Mouse (Mus musculus) spleen, postnatal 10 days (tissue): ENCODE results near the gene Trarg1.
A peak's percentile ranks its signal among the peaks of the same experiment; 100 is the strongest.
"Not testable (repeated sequence)": the region's sequence is repeated elsewhere in the genome, so short reads cannot be mapped to it uniquely, and the experiment has no call there.

Experiments
- DNase-seq, 2 experiments: peaks; one replicate each; pipeline ENCODE4 v3.0.0; 2021 to 2022; ENCODE audit warnings: low spot score in 2 of 2

The Trarg1 gene

GRCm38 (mm10) chr11:76679508-76679907 is at the start of gene Trarg1:
Gene Trarg1, plus strand, starts transcription at chr11:76679808.
- not testable (repeated sequence) for DNase-seq

GRCm38 (mm10) chr11:76630023-76630422 is 49.6 kb upstream of the Trarg1 start:
- no peak for DNase-seq

DNA sequence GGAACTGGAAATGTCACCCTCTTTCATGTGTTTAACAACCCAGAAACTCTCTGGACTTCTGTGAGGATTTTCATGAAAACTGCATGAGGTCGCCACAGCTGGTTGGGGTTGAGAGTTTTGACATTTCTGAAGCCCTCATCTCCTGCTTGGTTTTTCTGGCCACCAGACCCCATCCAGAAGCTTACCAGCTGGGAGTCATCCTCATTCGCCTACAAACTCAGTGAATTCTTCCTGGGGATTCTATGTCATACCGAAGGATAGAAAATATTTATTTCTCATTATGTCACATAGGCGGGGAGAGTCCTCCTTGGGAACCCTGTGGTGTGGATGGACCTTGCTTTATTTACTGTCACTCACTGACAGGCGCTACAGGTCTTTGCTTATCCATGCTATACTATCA is 49.1 kb upstream of the Trarg1 start:
- no peak for DNase-seq

DNA sequence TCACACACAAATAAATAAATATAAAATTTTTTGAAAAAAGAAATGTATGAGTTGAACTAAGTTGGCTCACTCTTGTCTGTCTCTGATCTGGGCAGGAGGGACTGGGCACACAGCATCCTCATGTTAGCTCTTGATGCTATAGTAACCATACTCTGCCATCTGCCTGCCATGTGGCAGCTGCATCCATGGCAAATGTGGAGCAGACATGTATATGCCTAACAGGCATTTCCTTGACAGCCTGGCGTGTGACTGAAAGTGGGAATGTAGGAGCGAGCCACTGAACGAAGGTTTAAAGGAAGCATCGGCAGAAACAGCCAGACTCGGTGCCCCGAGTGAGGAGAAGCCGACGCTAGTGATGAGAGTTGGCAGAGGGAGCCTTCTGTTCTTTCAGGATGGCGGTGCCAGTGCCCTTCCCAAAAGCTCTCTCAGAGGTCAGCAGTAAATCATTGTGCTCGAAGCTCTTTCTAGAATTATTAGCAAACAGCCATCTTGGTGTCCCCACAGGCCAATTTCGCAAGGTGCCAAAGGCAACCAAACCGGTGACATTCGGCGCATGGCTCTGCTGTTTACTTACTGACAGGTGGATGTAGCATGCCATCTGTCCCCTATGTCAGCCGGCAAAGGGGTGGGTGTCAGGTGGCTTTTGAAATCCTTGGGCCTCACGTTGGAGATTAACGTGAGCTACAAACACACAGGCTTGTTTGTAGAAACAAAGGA is 40.2 kb upstream of the Trarg1 start:
- no peak for DNase-seq

DNA sequence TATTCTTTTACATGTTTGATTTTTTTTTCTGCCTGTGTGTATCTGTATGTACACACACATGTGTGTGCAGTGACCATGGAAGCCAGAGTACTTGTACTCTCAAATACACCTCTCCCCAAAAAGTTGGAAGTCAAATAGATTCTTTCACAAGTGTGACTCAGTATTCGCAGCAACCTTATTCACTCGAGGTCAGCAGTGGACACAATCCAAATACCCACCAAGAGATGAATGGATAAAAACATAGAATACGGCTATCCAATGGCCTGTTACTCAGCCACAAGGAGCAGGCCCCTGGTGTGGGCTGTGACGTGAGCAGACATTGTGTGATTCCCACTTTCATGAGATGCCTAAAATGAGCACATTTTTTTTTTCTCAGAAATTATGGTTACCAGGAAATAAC is 39.4 kb upstream of the Trarg1 start:
- DNase-seq, result no peak

GRCm38 (mm10) chr11:76644257-76644656 is 35.4 kb upstream of the Trarg1 start:
- no peak for DNase-seq

DNA sequence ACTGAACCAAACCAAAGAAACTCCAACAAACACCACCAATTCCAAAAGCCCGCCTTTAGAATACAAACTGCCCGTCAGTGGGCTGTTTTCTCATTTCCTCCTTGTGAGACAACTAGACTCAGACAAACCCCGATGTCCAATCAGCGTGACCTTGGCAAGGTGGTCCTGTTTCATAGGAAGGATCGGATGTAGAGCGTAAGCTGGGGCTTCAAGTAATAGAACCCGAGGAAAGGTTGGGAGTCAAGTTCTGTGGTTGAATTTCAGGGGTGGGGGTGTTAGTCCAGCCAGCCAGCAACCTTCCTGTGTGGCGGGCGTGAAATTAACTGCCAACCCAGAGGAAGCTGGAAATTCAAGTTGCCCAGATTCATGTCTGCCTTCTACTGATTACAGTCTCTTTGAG is 34.6 kb upstream of the Trarg1 start:
- DNase-seq, result no peak

DNA sequence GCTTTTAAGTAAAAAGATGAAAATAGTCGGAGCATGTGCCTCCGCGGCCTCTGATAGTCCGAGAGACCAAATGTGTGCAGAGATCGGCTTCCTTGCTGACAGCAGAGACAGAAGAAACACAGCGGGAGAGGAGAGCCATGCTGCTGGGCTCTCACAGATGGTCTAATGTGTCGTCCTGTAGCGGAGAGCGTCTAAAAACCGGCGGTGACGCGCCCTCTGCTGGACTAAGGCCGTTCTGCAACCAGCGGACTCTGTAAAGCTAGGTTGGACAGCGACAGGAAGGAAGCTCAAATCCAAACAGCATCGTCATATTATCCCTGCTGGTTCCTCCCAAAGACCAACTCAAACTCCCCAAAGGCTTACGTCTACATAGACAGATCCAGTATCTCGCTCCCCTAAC is 33.7 kb upstream of the Trarg1 start:
- DNase-seq, result peak; percentile 71 to 87

DNA sequence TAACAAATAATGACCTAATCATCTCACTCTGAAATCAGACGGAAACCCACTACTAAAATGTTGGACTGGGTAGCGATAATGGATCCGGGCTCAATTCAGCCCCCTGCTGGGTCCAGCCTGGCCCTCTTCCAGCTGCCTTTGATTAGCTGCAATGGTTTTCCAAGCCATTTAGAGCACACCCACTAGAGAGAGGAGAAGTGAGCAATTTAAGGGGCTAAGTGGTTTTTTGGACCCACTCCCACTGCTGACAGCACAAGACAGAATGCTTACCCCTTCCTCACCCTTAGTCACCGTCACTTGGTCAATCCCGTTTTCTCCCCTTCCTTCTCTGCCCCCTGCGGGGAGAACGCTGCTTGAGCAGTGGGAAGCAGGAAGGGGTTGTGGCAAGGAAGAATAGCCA is 32.5 kb upstream of the Trarg1 start:
- no peak for DNase-seq

- peak; percentile 24 to 77 for DNase-seq
These were observed 32.1 kb upstream of the Trarg1 start for GRCm38 (mm10) chr11:76647500-76647899.

DNA sequence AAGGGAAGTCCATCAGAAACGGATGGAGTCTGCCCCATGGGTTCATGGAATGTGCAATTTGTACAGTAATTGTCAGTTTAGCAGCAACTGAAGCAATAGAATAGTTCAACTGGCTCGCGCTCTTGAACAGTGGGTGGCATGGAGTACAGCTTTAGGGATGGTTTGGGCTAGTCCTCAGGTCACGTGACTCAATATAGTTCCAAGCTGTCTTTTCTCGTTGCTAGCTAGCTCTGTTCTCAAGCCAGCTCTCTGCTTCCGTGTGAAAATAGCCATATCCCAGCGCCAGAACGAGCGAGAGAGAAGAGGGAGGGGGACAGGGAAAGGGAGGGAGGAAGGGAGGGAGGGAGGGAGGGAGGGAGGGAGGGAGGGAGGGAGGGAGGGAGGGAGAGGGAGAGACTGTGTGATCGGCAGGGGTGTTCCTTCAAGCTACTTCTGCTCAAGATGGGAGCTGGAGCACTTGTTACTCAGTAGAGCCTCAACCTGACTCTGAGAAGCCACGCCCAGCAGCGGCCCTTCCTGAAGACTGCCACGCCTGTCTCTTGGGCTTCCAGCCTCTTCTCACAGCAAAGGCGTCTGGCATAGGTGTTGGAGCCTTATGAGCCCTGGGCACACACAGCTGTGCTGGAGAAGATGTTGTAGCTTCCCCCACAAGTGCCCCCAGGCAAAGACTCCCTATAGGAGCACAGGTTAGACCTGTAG is 28.6 kb upstream of the Trarg1 start:
- DNase-seq, result no peak

- DNase-seq, result no peak
These were observed 26.7 kb upstream of the Trarg1 start for GRCm38 (mm10) chr11:76652838-76653334.

GRCm38 (mm10) chr11:76655106-76655505 is 24.5 kb upstream of the Trarg1 start:
- DNase-seq, result peak in 1 of 2 experiments; percentile 30

DNA sequence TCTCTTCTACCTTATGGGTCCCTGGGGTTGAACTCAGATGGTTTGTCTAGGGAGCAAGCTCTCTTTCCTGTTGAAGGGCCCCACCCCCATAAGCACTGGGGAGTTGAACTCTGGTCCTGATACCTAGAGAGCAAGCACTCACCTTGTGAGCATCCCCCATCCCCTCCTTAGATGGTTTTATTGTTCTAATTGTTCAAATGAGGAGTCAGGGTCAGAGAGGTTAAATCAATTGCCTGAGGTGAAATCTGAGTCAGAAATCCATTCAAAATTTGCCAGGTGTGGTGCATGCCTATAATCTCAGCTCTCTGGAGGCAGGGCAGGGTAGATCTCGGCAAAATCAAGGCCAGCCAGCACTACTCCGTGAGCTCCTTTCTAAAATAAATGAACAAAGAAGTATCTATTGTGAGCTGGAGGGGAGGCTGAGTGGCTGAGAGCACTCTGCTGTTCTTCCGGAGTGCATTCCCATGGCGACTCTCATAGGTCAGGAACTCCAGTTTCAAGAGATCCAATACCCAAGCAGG is 22.1 kb upstream of the Trarg1 start:
- no peak for DNase-seq

- no peak for DNase-seq
These were observed 20.3 kb upstream of the Trarg1 start for GRCm38 (mm10) chr11:76659138-76659930.

DNA sequence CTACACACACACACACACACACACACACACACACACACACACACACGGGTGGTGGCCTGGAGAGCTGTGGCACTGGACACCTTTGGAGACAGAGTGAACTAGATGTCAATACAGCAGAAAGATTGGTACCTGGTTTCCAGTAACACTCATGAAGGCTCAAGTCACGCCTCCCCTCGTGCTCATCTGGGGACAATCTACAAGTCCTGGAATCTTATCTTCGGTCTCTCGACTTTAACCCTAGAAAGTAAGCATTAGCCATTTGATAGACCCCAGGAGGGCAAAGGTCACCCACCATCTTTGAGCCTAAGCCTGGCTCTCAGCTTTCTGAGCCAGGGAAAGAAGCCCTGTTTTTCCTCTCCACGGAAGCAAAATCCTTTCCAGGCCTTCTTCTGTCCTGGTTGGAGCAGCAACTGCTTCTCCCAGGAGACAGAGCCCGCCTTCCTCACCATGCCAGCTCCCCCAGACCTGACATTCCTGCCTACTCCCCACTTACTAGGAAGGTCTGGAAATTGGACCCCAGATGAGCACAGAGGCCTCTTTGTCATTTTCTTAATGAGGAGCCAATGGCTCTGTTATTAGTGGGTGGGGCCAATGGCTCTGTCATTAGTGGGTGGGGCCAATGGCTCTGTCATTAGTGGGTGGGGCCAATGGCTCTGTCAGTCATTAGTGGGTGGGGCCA is 17.7 kb upstream of the Trarg1 start:
- DNase-seq, result no peak

DNA sequence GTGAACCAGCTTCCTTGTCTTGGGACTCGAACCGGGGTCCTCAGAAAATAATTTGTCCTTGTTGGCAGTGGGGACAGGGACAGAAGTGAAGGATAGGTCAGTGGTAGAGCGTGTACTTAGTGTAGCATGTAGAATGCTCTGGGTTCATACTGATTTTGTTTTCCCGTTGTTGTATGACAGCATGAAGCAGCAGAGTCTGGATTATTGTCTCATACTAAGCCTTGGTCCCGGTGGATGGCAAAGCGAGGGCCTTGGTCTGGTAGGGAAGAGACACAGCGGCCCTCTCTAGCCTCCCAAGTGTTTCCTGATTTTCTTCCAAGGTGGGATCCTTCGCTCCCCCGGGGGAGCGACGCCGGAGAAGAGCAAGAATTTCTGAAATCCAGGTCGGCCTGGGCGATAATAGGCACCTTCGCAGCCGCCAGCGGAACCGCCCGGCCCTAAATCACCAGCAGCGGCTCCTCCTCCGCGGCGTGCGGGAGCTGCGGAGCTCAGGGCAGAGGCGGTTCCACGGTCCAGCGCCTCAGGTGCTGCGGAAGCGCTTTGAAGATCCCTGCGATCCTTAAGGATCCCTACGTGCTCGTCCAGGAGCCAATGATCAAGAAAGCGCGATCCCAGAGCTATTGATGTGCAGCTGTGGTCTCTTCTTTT is 13.5 kb upstream of the Trarg1 start:
- DNase-seq, result no peak

GRCm38 (mm10) chr11:76667807-76668206 is 11.8 kb upstream of the Trarg1 start:
- no peak for DNase-seq

GRCm38 (mm10) chr11:76671871-76672475 is 7.6 kb upstream of the Trarg1 start, which contains the start of gene Bhlha9:
Gene Bhlha9, plus strand, starts transcription at chr11:76672470.
- DNase-seq, result no peak

GRCm38 (mm10) chr11:76672561-76673384 is 6.8 kb upstream of the Trarg1 start:
- DNase-seq, result no peak
